Mouse (Mus musculus) T-helper 17 cell (primary cell): ENCODE measurements around the gene B3gnt6.
"Not testable (repeated sequence)": the region's sequence is repeated elsewhere in the genome, so short reads cannot be mapped to it uniquely, and the experiment has no call there.

Experiments
- in situ Hi-C, 2 experiments: fragments of 300-600 bp; cut with MboI, MseI; formaldehyde crosslinking; loops; 1 replicate in 1 of 2; 2 replicates in 1 of 2; pipeline ENCODE4 v1.15.1; 2025; ENCODE audit warnings: high pct_unique_total_duplicates in 2 of 2

B3gnt6 gene

GRCm38 (mm10) chr7:98199381-98199780 lies at the start of gene B3gnt6:
TSS of gene B3gnt6 (minus strand) at chr7:98199481.
- in situ Hi-C loops = no loop called here

DNA sequence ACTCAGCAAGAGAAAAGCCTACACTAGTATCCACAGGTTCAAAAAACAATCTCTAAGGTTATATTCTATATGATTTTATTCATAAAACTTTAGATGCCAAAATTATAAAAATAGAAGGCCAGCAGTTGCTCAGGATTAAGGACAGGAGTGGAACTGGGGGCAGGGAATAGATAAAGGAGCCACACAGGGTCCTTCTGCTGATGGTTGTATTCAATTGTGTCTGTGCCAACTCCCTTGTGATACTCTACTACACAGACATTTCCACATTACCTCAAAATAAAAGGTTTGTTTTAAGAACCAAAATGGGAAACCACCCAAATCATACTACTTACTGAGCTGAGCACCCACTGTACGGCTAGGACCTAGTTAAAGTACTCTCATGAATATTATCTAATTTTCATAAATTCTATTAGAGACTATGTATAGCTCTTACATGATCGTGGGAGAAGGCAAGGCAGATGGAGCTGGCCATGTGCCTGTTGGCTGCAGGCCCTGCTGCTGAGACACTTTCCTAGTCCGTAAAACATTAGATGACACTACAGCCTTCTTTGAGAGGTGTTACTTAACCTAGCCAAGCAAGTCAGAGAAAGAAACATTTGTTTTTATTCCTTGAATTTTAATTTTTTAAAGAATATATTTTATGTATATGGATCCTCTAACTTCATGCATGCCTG lies 37.5 kb upstream of the B3gnt6 start:
- in situ Hi-C loops = no loop called here

- in situ Hi-C loops = no loop called here
Observed at GRCm38 (mm10) chr7:98223796-98224195, 24.5 kb upstream of the B3gnt6 start.

DNA sequence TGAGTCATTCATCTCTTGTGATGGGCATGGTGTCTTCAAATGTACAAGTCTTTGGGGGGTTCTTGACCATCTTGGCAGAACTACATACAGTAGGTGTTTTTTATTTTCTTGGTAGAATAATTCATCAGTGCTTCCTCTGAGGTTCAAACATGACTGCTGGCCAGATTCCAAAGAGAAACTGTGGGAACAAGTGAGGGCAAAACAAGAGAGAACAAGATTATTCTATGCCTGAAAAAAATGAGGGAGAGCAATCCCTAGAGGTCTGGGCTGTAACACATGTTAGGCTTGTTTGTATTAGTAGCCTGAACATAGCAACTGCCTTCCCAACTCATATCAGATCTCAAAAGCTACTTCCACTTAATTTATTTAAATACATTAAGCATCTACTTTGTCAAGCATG lies 17.4 kb upstream of the B3gnt6 start:
- in situ Hi-C loops = no loop called here

- in situ Hi-C loops = no loop called here
Observed at GRCm38 (mm10) chr7:98202946-98203345, 3.7 kb upstream of the B3gnt6 start.

GRCm38 (mm10) chr7:98201493-98202028 lies 2.3 kb upstream of the B3gnt6 start:
- in situ Hi-C loops = no loop called here

GRCm38 (mm10) chr7:98200396-98200795 lies 1.1 kb upstream of the B3gnt6 start:
- in situ Hi-C loops = no loop called here

DNA sequence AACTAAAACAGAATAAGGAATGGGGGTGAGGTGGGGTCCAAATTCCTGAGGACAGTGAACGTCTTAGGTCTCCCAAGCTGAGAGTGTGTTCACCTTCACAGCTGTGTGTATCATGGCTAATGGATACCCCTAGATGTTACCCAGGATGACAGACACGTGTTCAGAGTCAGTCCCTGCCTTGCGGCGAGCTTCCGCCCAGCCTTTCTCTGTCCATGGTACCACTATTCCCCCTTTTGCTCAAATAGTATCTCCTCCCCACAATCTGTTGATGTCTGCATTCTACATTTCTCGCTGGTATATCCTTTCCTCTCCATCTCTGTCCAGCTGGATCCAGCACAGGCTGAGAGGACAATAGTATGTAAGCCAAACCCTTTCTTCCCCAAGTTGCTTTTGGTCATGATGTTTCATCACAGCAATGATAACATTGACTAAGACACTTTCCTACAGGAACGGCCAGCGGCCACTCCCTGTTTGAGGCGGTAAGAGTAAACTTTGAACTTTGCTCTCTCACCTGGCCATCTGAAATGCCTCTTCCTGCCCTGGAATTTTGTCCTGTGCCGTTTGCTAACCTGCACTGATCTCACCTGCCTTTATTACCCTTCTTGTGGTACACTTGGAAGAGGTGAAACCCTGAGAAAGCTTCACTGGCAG lies 4.0 kb downstream of the B3gnt6 start:
- in situ Hi-C loops = no loop called here

- in situ Hi-C loops = no loop called here
Observed at GRCm38 (mm10) chr7:98194026-98194792, 5.1 kb downstream of the B3gnt6 start.

- in situ Hi-C loops = no loop called here
Observed at GRCm38 (mm10) chr7:98193515-98194025, 5.7 kb downstream of the B3gnt6 start.

GRCm38 (mm10) chr7:98191571-98192250 lies 7.6 kb downstream of the B3gnt6 start:
- in situ Hi-C loops = no loop called here

- in situ Hi-C loops = no loop called here
Observed at GRCm38 (mm10) chr7:98190578-98190977, 8.7 kb downstream of the B3gnt6 start.

- in situ Hi-C loops = no loop called here
Observed at GRCm38 (mm10) chr7:98189745-98190144, 9.5 kb downstream of the B3gnt6 start.

GRCm38 (mm10) chr7:98188680-98189079 lies 10.6 kb downstream of the B3gnt6 start:
- in situ Hi-C loops = no loop called here

DNA sequence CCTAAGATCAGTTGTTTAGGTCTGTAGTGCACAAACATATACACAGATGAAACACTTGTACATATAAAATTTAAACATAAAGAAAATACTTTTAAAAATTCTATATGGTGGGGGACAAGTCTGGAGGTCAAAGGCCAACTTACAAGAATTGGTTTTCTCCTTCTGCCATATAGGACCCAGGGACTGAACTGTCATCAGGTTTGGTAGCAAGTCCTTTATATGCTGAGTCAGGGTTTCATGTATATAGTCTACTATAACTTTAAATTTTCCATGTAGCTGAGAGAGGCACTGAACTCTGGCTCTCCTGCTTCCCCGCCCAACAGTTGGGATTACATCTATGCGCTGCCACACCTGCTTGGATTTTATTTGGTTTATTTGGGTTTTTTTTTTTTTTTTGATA lies 11.0 kb downstream of the B3gnt6 start:
- in situ Hi-C loops = no loop called here

GRCm38 (mm10) chr7:98187332-98187731 lies 11.9 kb downstream of the B3gnt6 start:
- in situ Hi-C loops = not testable (repeated sequence)

DNA sequence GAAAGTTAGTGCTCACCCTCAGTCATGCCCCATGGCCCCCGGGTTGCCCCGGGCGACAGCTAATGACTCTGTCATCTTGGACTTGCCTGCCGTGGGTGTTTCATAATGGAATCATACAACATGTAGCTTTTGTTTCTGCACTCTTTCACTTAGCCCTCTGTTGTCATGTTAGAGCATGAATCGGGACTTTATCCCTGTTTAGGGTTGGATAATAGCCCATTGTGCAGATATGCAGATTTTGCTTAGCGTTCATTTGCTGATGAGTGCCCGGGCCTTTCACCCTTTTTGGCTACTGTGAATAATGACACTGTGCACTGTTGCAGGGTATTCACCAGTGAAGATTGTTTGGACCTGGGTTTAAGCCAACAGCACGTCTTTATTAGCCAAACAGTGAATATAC lies 12.6 kb downstream of the B3gnt6 start:
- in situ Hi-C loops = no loop called here

GRCm38 (mm10) chr7:98185326-98185725 lies 14.0 kb downstream of the B3gnt6 start:
- in situ Hi-C loops = no loop called here

DNA sequence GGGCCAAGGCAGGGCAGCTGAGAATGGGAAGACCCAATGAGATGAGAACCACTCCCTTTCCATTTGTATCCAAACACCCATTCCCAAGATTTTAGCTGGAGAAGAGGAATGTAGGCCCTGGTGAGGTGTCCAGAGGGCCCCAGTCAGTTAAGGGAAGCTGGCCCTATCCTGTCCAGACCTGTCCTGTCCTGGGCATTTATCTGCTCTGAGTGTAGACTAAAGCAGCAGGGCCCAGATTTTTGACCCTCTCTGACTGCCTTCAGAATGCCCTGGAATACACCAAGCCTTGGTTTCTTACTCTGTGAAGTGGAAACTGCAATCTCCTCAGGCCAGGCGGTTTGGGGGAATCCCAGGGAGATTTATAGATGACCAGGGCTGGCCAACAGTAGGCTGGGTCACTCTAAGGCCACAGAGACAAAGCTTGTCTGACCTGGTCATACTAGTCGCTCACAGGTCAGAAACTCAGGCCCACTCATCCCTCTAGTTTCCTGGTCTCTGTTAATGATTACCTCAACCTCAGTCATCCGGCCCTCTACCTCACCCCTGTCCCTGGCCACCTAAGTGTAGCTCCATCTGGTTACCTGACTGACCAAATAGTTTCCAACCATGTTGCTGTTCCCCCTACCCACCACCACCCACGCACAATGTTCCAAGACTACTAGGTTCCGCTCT lies 20.6 kb downstream of the B3gnt6 start:
- in situ Hi-C loops = no loop called here

DNA sequence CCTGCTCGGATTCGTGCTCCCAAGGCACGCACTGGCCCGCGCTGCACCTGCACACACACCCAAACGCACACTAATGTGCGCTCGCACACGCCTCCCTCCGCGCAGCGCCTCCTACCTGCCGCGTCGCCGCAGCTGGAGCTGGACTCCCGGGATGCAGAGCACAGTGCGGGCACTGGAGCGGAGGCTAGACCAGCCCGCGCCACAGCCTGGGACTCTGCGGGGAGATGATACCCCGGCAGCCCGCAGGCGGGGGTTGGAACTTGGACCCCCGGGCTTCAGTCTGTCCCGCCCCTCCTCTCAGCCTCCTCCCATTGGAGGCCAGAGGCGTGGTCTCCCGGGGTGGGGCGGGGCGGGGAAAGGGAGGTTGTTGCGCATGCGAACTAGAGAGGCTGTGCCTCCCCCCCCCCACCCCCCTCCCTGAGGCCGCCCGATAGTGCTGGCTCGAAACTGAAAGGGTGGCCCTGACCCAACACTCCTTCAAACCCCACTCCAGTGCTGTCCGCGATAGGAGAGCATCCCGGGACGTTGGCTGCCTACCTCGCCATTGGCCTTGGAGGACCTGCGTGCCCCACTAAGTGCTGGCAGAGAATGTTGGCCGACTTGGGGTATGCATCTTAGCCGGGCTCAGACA lies 21.2 kb downstream of the B3gnt6 start, which contains the start of gene Capn5:
Gene Capn5 (minus strand): TSS at position 346 of the 631 bp plus-strand sequence.
- in situ Hi-C loops = no loop called here
